Mouse (Mus musculus) E14TG2a.4 (cell line): ENCODE measurements around the gene Lenep.

ENCODE experiments used
- CTCF ChIP-seq: conservative IDR thresholded peaks from 2 replicates; pipeline ENCODE4 v1.5.1; 2014; ENCODE audit warnings: low read length
- POU5F1 ChIP-seq: IDR thresholded peaks from 2 replicates; pipeline ENCODE4 v1.6.1; 2014; ENCODE audit warnings: low read length, borderline replicate concordance

- TF ChIP-seq CTCF, result no peak
- TF ChIP-seq POU5F1, result no peak
Measured at GRCm38 (mm10) chr3:89436176-89437113, 33.9 kb upstream of the Lenep start, which contains the start of gene Pbxip1.
